Mouse (Mus musculus) heart, adult 8-10 months (tissue): ENCODE measurements around the gene Gas8. TPM values are rescaled to one million over a fixed set of nuclear protein-coding genes. Genes with fewer than 3 reads are reported as not detected.
"Not testable (repeated sequence)": the region's sequence is repeated elsewhere in the genome, so short reads cannot be mapped to it uniquely, and the experiment has no call there.

ENCODE experiments used
- DNase-seq: peaks from one replicate; pipeline ENCODE4 v3.0.0; 2022; ENCODE audit warnings: low spot score
- total RNA-seq, 4 experiments: library from RNA; stranded (reverse); gene quantifications; 2 replicates each; pipeline ENCODE4 v1.2.4; 2022

Gas8 gene
- total RNA-seq, 4 experiments from 2014 or later, result 2.9 to 5.6 (median 4.0) TPM

- DNase-seq, result no peak
These were observed 3.7 kb upstream of the Gas8 start, which contains the start of gene Dbndd1 for GRCm38 (mm10) chr8:123514781-123515539. Gene Dbndd1, minus strand, starts transcription at chr8:123515463.

DNA sequence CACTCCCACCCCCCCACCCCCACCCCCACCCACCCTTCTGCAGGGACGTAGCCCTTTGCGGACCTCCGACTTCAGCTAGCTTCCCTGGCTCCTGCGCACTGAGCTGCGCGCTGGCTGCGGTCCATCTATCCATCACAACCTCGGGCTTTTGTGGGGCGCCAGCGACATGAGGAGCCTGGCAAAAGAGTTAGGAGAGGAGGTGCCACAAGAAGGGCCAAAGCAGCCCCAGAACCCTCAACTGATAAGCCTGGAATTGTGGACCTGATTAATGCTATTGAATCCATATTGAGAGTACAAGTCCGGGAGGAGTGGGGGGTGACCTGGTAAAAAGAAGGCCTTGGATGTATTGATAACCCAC lies 3.1 kb upstream of the Gas8 start:
- no peak for DNase-seq

GRCm38 (mm10) chr8:123516596-123516995 lies 2.0 kb upstream of the Gas8 start:
- no peak for DNase-seq

DNA sequence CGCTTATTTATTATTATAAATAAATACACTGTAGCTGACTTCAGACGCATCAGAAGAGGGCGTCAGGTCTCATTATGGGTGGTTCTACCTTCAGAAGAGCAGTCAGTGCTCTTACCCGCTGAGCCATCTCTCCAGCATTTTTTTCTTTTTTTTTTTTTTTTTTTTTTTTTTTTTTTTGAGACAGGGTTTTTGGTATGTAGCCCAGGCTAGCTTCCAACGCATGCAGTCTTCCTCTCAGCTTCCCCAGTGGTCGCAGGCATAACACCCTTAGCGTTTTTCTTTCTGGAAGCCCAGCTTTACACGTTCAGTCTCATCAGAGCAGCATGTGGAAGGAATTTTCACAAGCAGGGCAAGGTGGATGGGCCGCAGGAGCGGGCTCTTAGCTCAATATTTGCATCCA lies 462 bp upstream of the Gas8 start:
- DNase-seq, result no peak

- DNase-seq, result not testable (repeated sequence)
These were observed 1.4 kb downstream of the Gas8 start for GRCm38 (mm10) chr8:123520048-123520447.

DNA sequence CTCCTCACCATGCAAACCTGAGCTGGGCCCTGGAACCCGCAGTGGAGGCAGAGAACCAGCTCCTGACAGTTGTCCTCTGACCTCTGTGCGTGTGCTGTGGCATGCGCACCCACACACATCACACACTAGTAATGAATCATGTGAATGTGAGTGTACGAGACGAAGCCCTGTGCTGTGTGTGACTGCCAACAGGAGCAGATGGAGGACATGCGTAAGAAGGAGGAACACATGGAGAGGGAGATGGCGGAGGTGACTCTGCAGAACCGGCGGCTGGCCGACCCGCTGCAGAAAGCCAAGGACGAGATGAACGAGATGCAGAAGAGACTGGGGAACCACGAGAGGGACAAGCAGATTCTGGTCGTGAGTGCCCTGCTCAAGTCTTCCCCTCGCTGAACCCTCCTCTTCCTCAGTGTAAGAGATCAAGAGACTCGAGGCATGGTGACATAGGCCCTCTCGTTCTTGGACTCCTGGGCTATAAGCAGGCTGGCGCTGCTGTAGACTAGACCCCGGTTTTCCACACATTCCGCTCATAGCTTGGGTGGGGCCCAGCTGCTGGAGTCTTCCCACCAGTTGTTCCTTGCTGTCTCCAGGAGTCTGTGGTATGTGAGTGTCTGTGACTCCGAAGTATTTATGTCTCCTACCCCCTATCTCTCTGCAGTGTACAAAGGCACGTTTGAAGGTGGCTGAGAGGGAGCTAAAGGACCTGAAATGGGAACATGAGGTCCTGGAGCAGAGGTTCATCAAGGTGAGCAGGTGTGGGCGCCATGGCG lies 9.3 kb downstream of the Gas8 start:
- no peak for DNase-seq

DNA sequence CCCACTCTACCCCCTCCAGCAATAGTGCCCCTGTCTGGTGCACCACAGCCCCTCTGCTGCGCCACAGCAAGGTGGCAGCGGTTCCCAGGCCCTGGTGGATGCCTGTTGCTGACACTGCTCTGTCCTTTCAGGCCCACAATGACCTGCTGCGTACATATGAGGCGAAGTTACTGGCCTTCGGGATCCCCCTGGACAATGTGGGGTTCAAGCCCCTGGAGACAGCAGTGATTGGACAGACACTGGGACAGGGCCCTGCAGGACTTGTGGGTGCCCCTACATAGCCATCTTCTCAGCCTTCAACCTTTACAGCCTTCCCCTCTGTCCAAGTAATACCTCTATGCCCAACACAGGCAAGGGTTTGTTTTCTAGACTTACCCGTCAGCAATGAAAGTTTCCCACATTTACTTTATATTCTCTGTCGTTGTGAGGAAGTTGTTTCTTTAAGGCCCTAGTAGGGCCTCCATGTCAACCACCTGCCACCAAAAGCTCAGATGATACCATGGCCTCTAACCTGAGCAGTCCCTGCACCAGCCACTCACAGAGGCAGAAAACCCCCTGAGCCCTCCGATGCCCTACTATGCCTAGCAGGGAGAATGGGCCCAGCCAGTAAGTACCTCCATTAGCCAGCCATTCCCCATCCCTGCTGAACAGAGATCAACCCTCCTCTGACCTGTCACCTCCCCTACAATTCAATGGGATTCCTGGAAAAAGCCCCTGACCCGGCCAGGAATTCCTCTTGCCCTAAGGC lies 17.8 kb downstream of the Gas8 start:
- DNase-seq, result no peak

GRCm38 (mm10) chr8:123536990-123537380 lies 18.4 kb downstream of the Gas8 start:
- no peak for DNase-seq

GRCm38 (mm10) chr8:123537641-123538040 lies 19.0 kb downstream of the Gas8 start:
- DNase-seq, result not testable (repeated sequence)

- not testable (repeated sequence) for DNase-seq
These were observed 45.6 kb downstream of the Gas8 start for GRCm38 (mm10) chr8:123564221-123564620.

DNA sequence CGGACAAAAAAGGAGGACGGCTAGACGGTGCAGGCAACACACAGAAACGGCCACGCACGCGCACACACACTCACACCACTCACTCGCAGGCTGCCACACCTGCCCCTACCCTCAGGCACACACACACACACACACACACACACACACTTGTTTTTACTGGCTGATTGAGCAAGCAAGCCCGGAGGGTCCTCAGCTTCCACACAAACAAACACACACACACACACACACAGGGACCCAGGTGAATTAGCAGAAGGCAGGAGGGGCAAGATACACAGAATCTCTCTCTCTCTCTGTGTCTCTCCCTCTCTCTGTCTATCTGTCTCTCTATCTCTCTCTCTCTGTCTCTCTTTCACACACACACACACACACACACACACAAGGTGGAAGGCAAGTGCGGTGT lies 56.8 kb downstream of the Gas8 start:
- not testable (repeated sequence) for DNase-seq

Other genes starting within 250 kb of the Gas8 start
- 1 to 10 TPM; 5.3 to 7.8 (median 6.3) TPM for gene Fanca, start 200.3 kb upstream of the Gas8 start, total RNA-seq
- under 1 TPM in 2 of 4 experiments, not detected in 2; 0.16 to 0.22 TPM for gene Spire2, start 186.1 kb upstream of the Gas8 start, total RNA-seq
- 100 to 1,000 TPM; 135 to 187 (median 158) TPM for gene Tcf25, start 145.1 kb upstream of the Gas8 start, total RNA-seq
- gene Mc1r, start 111.7 kb upstream of the Gas8 start, total RNA-seq, result not detected
- under 1 TPM; 0.22 to 0.75 (median 0.35) TPM for gene Tubb3, start 107.4 kb upstream of the Gas8 start, total RNA-seq
- 10 to 100 TPM; 64.0 to 74.9 (median 68.1) TPM for gene Def8, start 95.3 kb upstream of the Gas8 start, total RNA-seq
- 10 to 100 TPM; 59.2 to 78.1 (median 73.3) TPM for gene Afg3l1, start 40.9 kb upstream of the Gas8 start, total RNA-seq
- gene Dbndd1, start 3.4 kb upstream of the Gas8 start, total RNA-seq, result not detected
- gene Rhou, start 135.1 kb downstream of the Gas8 start, total RNA-seq, result 1 to 10 TPM; 6.3 to 8.6 (median 7.0) TPM